Mouse (Mus musculus) layer of hippocampus, adult 18-20 months (tissue): Measurements from ENCODE around the gene Cand2. TPM values are rescaled to one million over a fixed set of nuclear protein-coding genes. Genes with fewer than 3 reads are reported as not detected.

Experiments used
- DNase-seq, 2 experiments: peaks; one replicate each; pipeline ENCODE4 v3.0.0; 2022; ENCODE audit warnings: low spot score in 2 of 2
- long read RNA-seq: library from polyadenylated mRNA; stranded (forward); transcript quantifications from one replicate; pipeline ENCODE4 v2.0.0, GENCODE M21; 2021
- total RNA-seq, 2 experiments: library from RNA; stranded (reverse); gene quantifications; 2 replicates each; pipeline ENCODE4 v1.2.3; 2021

Cand2 gene
- total RNA-seq = 1 to 10 TPM; 2.7 to 2.8 TPM
- long read RNA-seq, full-length matches to known transcripts = 4 of 7 reads
- long read RNA-seq, partial matches to known transcripts = 2 of 7 reads
- long read RNA-seq, other reads (novel, unspliced or antisense) = 1 of 7 reads

DNA sequence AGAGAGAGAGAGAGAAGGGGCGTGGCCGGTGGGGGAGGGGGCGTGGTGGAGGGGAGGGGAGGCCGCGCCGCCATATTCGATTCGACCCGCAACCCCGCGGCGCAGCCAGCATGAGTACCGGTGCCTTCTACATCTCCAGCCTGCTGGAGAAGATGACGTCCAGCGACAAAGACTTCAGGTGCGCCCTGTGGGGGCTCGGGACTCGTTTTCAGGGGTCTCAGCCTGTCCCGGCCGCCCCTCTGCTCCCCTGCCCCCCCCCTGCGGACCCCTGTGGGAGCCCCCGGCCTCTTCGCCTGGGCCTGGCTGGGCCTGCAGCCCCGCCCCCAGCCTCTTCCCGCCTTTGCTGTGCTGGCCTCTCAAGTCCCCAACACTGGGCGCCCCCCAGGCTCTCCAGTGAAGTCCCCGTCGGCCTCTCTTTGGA lies at the start of gene Cand2:
Cand2 (plus strand) TSS at position 38 of the 421 bp plus-strand sequence.
- DNase-seq = no peak

DNA sequence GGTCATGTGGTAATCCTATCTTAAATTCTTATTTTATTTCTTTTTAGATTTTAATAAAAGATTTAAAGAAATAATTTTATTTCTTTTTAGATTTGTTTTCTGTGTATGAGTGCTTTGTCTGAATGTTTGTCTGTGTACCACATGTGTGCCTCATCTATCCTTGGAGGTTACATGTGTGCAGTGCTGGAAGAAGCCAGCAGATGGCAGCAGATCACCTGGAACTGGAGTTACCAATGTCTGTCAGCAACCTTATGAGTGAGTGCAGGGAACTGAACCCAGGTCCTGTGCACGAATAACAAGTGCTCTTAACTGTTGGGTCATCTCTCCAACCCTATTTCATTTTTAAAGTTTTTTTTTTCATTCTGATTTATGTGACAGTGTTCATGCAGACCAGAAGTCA lies 47.2 kb upstream of the Cand2 start:
- DNase-seq = peak in 1 of 2 experiments; percentile 44

- no peak for DNase-seq
These were observed 46.8 kb upstream of the Cand2 start for GRCm38 (mm10) chr6:115727570-115727969.

DNA sequence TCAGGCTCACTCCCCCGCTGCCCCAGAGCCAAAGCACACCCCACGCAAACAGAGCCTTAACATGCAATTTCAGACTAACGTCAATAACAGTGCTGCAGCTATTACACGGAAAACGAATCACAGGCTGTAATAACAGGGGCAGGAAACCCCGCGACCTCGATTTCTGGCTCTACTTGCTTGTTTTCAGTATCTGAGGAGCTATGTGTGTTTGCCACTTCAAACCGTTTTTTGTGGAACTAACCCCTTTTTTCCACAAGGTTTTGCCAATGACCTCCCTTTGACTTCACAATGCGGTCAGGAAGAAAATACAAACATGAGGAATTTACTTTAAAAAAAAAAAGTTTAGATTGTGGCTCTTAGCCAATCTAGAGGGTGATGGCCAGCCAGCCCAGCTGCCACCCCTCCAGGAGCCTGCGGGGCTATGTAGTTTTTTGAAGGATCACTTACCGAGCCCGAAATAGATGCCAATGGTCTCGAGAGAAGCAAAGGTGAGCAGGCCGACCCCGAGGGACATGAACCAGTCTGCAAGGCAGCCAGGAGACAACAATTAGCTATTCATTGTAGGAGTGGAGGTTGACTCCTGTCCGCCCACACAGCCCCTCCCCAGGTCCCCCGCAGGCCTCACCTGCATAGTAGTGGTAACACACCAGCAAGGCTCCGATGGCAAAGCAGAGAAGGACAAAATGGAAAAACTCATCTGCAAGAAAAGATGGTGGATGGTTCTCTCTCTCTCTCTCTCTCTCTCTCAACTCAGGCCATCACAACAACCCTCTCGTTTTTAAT lies 43.6 kb upstream of the Cand2 start:
- no peak for DNase-seq

DNA sequence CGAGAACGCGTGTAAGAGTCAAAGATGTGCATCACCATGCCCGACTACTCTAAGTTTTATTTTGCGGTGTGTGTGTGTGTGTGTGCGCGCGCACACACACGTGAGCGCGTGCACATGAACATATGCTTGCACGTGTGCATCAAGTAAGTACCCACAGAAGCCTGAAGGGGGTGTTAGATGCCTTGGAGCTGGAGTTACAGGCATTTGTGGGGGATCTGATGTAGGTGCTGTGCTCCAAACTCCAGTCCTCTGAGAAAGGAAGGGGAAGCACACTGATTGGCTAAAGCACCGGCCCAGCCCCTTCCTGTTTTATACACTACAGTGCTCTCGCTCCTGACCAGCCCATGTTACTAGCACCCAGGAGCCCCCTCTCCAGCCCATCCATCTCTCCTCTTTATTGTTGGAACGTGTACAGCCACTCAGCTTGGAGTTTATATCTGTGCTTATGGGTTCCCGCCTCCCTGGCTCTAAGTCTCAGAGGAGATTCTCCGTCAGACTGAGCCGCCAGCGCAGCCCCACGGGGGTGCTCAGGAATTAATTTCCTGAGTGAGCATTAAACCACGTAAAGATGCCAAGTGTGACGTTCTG lies 41.9 kb upstream of the Cand2 start:
- no peak for DNase-seq

- DNase-seq = peak in 1 of 2 experiments; percentile 41
These were observed 39.4 kb upstream of the Cand2 start for GRCm38 (mm10) chr6:115734909-115735308.

GRCm38 (mm10) chr6:115739056-115739455 lies 35.3 kb upstream of the Cand2 start:
- DNase-seq = no peak

DNA sequence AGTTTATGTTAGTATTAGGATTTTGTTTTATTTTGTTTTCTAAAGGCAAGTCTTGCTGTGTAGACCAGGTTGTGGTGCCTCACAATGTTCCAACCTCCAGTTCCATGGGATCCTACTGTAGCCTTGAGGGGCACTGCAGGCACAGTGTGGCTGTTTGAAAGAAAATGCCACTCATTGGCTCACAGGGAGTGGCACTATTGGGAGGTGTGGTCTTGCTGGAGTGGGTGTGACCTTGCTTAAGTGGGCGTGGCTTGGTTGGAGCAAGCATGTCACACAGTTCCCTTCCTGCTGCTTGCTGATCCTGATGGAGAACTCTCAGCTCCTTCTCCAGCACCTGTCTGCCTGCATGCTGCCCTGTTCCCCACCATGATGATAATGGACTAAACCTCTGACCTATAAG lies 30.8 kb upstream of the Cand2 start:
- DNase-seq = no peak

DNA sequence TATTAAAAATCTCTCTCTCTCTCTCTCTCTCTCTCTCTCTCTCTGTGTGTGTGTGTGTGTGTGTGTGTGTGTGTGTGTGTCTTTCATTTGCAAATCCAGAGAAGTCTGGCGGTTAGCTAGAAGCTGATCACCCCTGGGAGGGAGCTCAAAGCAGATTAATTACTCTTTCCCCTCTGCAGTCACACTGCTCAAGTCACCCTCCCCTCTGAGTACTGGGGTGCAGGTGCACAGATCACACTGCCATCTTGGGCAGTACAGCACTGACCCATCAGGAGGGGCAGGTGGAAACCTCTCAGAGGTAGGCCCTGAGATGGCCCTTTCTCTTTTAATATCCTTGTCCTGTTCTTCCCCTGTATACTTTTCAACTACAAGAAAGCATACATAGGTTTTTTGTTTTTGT lies 28.0 kb upstream of the Cand2 start:
- DNase-seq = no peak

DNA sequence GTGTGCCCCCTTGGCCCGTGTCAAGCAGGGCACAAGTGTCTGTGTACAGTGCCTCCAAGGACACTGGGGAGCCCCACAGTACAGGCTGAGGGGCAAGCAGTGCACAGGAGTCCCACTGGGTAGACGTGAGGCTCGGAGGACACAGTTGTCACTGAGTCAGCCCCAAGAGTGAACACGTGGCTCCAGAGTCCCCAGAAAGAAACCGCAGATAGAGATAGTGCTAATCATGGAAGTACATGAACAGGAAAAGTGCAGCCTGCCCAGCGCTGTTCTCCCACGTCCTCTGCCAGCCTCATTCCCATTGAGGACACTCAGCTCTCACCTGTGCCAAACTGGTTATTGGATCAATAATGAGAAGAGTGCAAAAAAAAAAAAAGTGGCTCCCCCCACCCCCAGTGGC lies 18.8 kb upstream of the Cand2 start:
- no peak for DNase-seq

GRCm38 (mm10) chr6:115758981-115759435 lies 15.3 kb upstream of the Cand2 start:
- no peak for DNase-seq

DNA sequence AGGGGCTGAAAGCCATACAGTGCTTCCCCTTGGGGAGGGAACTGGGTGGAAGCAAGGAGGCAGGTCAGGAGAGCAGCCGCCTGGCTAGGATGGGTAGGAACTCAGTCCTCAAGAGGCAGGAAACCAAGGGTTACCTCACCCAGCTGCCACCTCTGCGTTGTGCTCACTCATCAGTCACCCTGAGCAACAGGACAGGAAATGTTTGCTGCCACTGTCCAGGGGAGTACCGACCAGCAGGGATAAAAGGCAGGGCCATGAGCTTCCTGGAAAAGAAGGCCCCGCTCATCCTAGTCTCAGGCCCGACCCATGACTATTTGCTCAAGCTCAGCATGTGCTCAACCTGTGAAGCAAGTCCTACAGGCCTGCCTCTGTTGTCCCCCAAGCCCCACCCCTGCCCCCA lies 14.9 kb upstream of the Cand2 start:
- DNase-seq = no peak

GRCm38 (mm10) chr6:115760137-115760536 lies 14.2 kb upstream of the Cand2 start:
- DNase-seq = no peak

DNA sequence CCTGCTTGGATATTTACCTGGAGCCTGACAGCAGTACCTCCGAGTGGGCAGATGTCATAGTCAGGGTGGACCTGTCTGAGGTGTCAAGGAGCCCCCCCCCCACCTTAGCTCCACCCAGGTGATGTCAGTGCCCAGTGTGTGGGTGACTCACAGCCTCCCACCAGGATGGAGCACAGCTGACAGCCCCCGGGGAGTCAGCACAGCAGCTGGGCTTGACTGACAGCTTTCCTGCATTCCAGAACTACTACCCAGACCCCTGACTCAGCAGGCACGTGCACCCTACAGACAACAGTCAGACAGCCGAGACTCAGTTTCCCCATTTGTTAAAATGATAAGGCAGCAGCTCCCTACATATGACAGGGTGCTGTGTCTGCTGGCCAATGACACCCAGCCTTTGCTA lies 13.4 kb upstream of the Cand2 start:
- no peak for DNase-seq

DNA sequence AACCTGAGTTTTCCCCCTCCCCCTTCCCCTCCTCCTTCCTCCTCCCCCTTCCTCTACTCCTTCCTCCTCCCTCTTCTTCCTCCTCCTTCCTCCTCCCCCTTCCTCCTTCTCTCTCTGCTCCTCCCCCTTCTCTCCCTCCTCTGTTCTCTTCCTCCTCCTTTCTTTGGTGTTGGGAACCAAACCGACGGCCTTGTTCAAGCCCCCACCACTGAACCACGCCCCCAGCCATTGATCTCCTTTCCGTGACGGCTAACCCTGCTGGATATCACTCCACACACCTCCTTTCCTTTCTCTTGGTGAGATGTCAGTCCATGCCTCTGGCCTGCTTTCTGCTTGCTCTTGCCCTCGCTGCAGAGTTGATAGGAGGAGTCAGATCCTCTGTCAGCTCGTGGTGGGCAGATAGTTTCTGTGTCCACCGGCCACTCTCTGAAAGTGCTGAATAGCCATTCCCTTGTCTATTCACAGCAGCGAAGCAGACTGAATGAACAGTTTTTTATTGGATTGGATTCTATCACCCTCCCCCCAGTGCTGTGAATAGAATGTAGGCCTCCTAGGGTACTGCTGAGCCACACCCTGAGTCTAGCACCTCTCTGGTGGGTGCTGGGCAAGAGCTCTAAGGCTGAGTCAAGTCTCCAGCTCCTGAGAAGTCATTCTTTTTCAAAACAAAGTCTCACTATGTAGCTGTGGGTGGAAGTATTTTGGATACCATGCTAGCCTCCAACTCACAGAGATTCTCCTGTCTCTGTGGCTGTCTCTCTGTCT lies 12.2 kb upstream of the Cand2 start, which contains the start of gene Tmem40:
Tmem40 (minus strand) TSS at position 416 of the 762 bp plus-strand sequence.
- no peak for DNase-seq

DNA sequence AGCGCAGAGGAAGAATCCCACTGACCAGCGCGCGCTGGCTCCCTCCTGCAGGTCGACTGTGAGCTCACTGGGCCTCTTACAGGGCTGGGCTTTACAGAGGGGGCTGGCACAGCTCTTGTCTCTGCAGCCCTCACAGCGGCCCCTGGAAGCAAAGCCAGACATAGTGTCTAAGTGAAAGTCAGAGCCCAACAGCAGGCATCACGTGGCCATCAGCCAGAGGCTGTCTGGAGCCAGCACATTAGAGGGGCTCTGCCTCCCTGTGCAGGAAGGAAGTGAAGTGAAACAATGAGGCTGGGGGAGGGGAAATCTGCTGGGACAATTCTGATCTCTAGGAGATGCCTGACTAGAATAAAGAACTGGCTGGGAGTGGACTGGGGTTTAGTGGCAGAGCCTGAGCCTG lies 10.2 kb upstream of the Cand2 start:
- DNase-seq = peak in 1 of 2 experiments; percentile 11

- no peak for DNase-seq
These were observed 7.0 kb upstream of the Cand2 start for GRCm38 (mm10) chr6:115767357-115767756.

GRCm38 (mm10) chr6:115768207-115768606 lies 6.1 kb upstream of the Cand2 start:
- no peak for DNase-seq

GRCm38 (mm10) chr6:115770059-115770670 lies 4.2 kb upstream of the Cand2 start:
- DNase-seq = no peak

GRCm38 (mm10) chr6:115770852-115771251 lies 3.5 kb upstream of the Cand2 start:
- DNase-seq = no peak

DNA sequence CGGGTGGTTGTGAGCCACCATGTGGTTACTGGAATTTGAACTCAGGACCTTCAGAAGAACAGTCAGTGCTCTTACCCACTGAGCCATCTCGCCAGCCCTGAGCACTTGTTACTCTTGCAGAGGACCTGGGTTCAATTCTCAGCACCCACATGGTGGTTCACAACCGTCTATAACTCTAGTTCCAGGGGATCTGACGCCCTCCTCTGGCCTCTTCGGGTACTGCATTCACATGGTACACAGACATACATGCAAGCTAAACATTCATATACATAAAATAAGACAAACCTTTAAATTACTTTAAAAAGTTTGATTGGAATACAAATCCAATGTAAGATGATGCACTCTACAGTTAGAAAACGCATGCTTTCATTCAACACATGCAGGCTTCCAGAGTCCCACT lies 2.1 kb upstream of the Cand2 start:
- no peak for DNase-seq
